Mouse (Mus musculus): ENCODE results near the gene Arhgef7. TPM values are rescaled to one million over a fixed set of nuclear protein-coding genes. Genes with fewer than 3 reads are reported as not detected.

The Arhgef7 gene
- polyA plus RNA-seq, 1 experiment from 2014 or later = 9.2 TPM

- H3K27ac ChIP-seq (ENCODE audit: low read depth) = no peak overlapping the region
- peaks cover 43% of the 10 kb centered on the region for H3K36me3 ChIP-seq (replicated peaks; ENCODE audit: insufficient read depth, low read length)
- no peak for ATAC-seq
- no peak for DNase-seq
- H3K9me3 ChIP-seq (ENCODE audit: low read length) = no peaks in the 10 kb centered on the region
- WGBS (ENCODE audit: insufficient replicate concordance) = 80% methylated on average over 8 of the region's 8 CpGs
- TF ChIP-seq CTCF (IDR thresholded peaks at IDR 0.05; ENCODE audit: low read depth) = no peak
- no peak for TF ChIP-seq EP300 (IDR thresholded peaks at IDR 0.05; ENCODE audit: low read depth)
- peaks cover 3% of the 10 kb centered on the region; the same call in 1 of the 2 replicates for H3K4me1 ChIP-seq (ENCODE audit: insufficient read depth)
- H3K9ac ChIP-seq (replicated peaks) = no peak overlapping the region
- H3K27me3 ChIP-seq (ENCODE audit: insufficient read depth, low read length) = no peaks in the 10 kb centered on the region
- no peak overlapping the region for H3K4me2 ChIP-seq (ENCODE audit: low read depth, low read length)
- H3K4me3 ChIP-seq (ENCODE audit: low read depth, low read length) = no peak overlapping the region
Observed at GRCm38 (mm10) chr8:11801571-11801970, 74.0 kb downstream of the Arhgef7 start.

- H3K4me2 ChIP-seq (ENCODE audit: low read depth, low read length) = no peak overlapping the region
Observed at GRCm38 (mm10) chr8:11804914-11805313, 77.4 kb downstream of the Arhgef7 start.

GRCm38 (mm10) chr8:11806252-11806651 is 78.7 kb downstream of the Arhgef7 start:
- DNase-seq = no peak
- Histone ChIP-seq H3K27me3 (ENCODE audit: insufficient read depth, low read length) (no peaks in the 10 kb centered on the region), H3K4me1 (ENCODE audit: insufficient read depth) (no peaks in the 10 kb centered on the region), H3K4me3 (ENCODE audit: low read depth, low read length) (no peak overlapping the region), H3K27ac (ENCODE audit: low read depth) (no peak overlapping the region), H3K36me3 (replicated peaks; ENCODE audit: insufficient read depth, low read length) (peaks cover 78% of the 10 kb centered on the region), H3K9ac (replicated peaks) (no peak overlapping the region), H3K4me2 (ENCODE audit: low read depth, low read length) (no peak overlapping the region), H3K9me3 (ENCODE audit: low read length) (no peaks in the 10 kb centered on the region)
- TF ChIP-seq EP300 (IDR thresholded peaks at IDR 0.05; ENCODE audit: low read depth) = no peak
- TF ChIP-seq CTCF (IDR thresholded peaks at IDR 0.05; ENCODE audit: low read depth) = no peak
- WGBS (ENCODE audit: insufficient replicate concordance) = 85% methylated on average over 6 of the region's 6 CpGs
- no peak for ATAC-seq

More at GRCm38 (mm10) chr8:11804914-11805313, 77.4 kb downstream of the Arhgef7 start:
- Histone ChIP-seq H3K36me3 (replicated peaks; ENCODE audit: insufficient read depth, low read length) (peaks cover 69% of the 10 kb centered on the region), H3K9ac (replicated peaks) (no peak overlapping the region), H3K27ac (ENCODE audit: low read depth) (no peak overlapping the region), H3K9me3 (ENCODE audit: low read length) (no peaks in the 10 kb centered on the region), H3K4me3 (ENCODE audit: low read depth, low read length) (no peak overlapping the region), H3K27me3 (ENCODE audit: insufficient read depth, low read length) (no peaks in the 10 kb centered on the region), H3K4me1 (ENCODE audit: insufficient read depth) (peaks cover 3% of the 10 kb centered on the region; the same call in 1 of the 2 replicates)
- ATAC-seq = no peak
- WGBS (ENCODE audit: insufficient replicate concordance) = 89% methylated on average over 4 of the region's 4 CpGs
- DNase-seq = no peak
- TF ChIP-seq EP300 (IDR thresholded peaks at IDR 0.05; ENCODE audit: low read depth) = no peak
- TF ChIP-seq CTCF (IDR thresholded peaks at IDR 0.05; ENCODE audit: low read depth) = no peak

GRCm38 (mm10) chr8:11807361-11807760 is 79.8 kb downstream of the Arhgef7 start:
- peaks cover 85% of the 10 kb centered on the region for H3K36me3 ChIP-seq (replicated peaks; ENCODE audit: insufficient read depth, low read length)
- no peak overlapping the region for H3K4me2 ChIP-seq (ENCODE audit: low read depth, low read length)
- H3K27me3 ChIP-seq (ENCODE audit: insufficient read depth, low read length) = no peaks in the 10 kb centered on the region
- no peaks in the 10 kb centered on the region for H3K9me3 ChIP-seq (ENCODE audit: low read length)
- no peaks in the 10 kb centered on the region for H3K4me1 ChIP-seq (ENCODE audit: insufficient read depth)
- H3K4me3 ChIP-seq (ENCODE audit: low read depth, low read length) = no peak overlapping the region
- WGBS (ENCODE audit: insufficient replicate concordance) = 85% methylated on average over 3 of the region's 3 CpGs
- no peak overlapping the region for H3K27ac ChIP-seq (ENCODE audit: low read depth)
- DNase-seq (no peak), ATAC-seq (no peak)
- TF ChIP-seq EP300 (IDR thresholded peaks at IDR 0.05; ENCODE audit: low read depth) (no peak), CTCF (IDR thresholded peaks at IDR 0.05; ENCODE audit: low read depth) (no peak)
- no peak overlapping the region for H3K9ac ChIP-seq (replicated peaks)

GRCm38 (mm10) chr8:11808047-11808446 is 80.5 kb downstream of the Arhgef7 start:
- Histone ChIP-seq H3K4me2 (ENCODE audit: low read depth, low read length) (no peak overlapping the region), H3K36me3 (replicated peaks; ENCODE audit: insufficient read depth, low read length) (peaks cover 91% of the 10 kb centered on the region), H3K9ac (replicated peaks) (no peak overlapping the region), H3K27me3 (ENCODE audit: insufficient read depth, low read length) (no peaks in the 10 kb centered on the region), H3K9me3 (ENCODE audit: low read length) (no peaks in the 10 kb centered on the region), H3K4me3 (ENCODE audit: low read depth, low read length) (no peak overlapping the region), H3K4me1 (ENCODE audit: insufficient read depth) (0 out of 2 replicates have a peak, but pooled peaks cover under 1% of the 10 kb centered on the region), H3K27ac (ENCODE audit: low read depth) (no peak overlapping the region)
- WGBS (ENCODE audit: insufficient replicate concordance) = 70% methylated on average over 5 of the region's 5 CpGs
- no peak for TF ChIP-seq CTCF (IDR thresholded peaks at IDR 0.05; ENCODE audit: low read depth)
- DNase-seq = no peak
- no peak for ATAC-seq

- no peak for DNase-seq
- peaks cover 8% of the 10 kb centered on the region for H3K4me1 ChIP-seq (ENCODE audit: insufficient read depth)
- H3K4me3 ChIP-seq (ENCODE audit: low read depth, low read length) = no peak overlapping the region
- WGBS (ENCODE audit: insufficient replicate concordance) = 87% methylated on average over 5 of the region's 5 CpGs
- no peak for TF ChIP-seq EP300 (IDR thresholded peaks at IDR 0.05; ENCODE audit: low read depth)
- no peak overlapping the region for H3K4me2 ChIP-seq (ENCODE audit: low read depth, low read length)
- H3K36me3 ChIP-seq (replicated peaks; ENCODE audit: insufficient read depth, low read length) = peaks cover 82% of the 10 kb centered on the region
- no peaks in the 10 kb centered on the region for H3K27me3 ChIP-seq (ENCODE audit: insufficient read depth, low read length)
- ATAC-seq = no peak
- H3K9ac ChIP-seq (replicated peaks) = no peak overlapping the region
- H3K27ac ChIP-seq (ENCODE audit: low read depth) = no peak overlapping the region
- H3K9me3 ChIP-seq (ENCODE audit: low read length) = no peaks in the 10 kb centered on the region
Observed at GRCm38 (mm10) chr8:11810426-11810825, 82.9 kb downstream of the Arhgef7 start.

GRCm38 (mm10) chr8:11813801-11814200 is 86.3 kb downstream of the Arhgef7 start:
- WGBS (ENCODE audit: insufficient replicate concordance) = 61% methylated on average over 7 of the region's 7 CpGs
- no peak for DNase-seq
- H3K36me3 ChIP-seq (replicated peaks; ENCODE audit: insufficient read depth, low read length) = peaks cover 76% of the 10 kb centered on the region
- H3K27ac ChIP-seq (ENCODE audit: low read depth) = peak overlapping the region; percentile 55; the same call in 1 of the 2 replicates
- H3K4me2 ChIP-seq (ENCODE audit: low read depth, low read length) = no peak overlapping the region
- no peak overlapping the region for H3K9ac ChIP-seq (replicated peaks)
- H3K9me3 ChIP-seq (ENCODE audit: low read length) = no peaks in the 10 kb centered on the region
- peak; percentile 45 for ATAC-seq
- H3K27me3 ChIP-seq (ENCODE audit: insufficient read depth, low read length) = no peaks in the 10 kb centered on the region
- peaks cover 8% of the 10 kb centered on the region for H3K4me1 ChIP-seq (ENCODE audit: insufficient read depth)
- no peak overlapping the region for H3K4me3 ChIP-seq (ENCODE audit: low read depth, low read length)
- TF ChIP-seq EP300 (IDR thresholded peaks at IDR 0.05; ENCODE audit: low read depth) (no peak), CTCF (IDR thresholded peaks at IDR 0.05; ENCODE audit: low read depth) (no peak)
